Mouse (Mus musculus): ENCODE results near the gene Ube2z.

Ube2z gene

DNA sequence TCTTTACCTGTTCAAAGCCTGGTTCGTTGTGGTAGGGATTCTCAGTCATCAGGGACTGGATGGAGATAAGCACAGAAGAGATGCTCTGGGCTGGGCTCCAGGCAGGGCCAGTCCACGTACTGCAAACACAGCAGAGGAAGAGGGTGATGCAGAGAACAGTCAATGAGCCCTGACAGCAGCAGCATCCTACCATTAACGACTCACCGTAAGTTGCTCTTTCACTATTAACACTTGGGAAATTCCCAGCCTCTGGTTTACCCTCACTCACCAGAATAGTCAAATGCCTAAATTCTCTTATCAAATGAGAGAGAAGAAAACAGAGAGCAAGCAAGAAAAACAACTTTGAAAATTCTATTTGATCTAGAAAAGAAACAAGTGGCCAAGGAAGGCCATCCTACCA is 6.9 kb downstream of the Ube2z start:
- no peak for DNase-seq (ENCODE audit: low read depth, low spot score)

DNA sequence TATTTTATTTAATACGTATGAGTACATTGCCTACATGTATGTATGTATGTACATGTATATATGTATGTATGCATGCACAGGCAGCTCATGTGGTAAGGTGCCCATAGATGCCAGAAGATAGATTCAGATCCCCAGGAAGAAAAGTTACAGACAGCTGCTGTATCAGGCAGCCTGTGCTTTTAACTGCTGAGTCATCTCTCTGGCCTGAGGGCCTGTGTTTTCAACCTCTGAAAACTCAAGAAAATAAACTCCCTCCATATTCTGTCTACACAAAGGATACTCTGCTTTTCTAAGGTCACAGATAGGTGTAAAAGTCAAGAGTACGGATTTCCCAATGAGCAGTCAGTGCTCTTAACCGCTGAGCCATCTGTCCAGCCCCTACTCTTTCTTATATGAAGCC is 14.3 kb downstream of the Ube2z start:
- DNase-seq (ENCODE audit: low read depth, low spot score): no peak

DNA sequence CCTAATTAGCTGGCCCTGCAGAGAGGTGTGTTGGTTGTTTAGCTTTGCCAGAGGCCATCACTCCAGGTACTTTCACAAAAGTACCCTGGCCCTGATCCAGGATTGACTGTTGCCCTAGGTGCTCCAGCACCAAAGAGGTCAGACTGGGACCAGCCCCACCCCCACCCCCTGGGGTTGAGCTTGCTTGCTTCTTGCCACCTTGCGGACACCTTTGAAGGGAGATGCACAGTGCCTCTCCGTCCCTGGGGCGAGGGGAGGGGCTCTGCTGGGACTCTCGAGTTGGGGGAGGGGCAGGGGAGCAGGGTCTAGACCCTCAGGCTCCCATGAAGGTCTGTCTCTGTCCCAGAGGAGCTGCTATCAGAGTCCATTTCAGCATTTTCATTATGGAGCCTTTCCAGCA is 15.2 kb downstream of the Ube2z start:
- DNase-seq (ENCODE audit: low read depth, low spot score): peak; percentile 80

DNA sequence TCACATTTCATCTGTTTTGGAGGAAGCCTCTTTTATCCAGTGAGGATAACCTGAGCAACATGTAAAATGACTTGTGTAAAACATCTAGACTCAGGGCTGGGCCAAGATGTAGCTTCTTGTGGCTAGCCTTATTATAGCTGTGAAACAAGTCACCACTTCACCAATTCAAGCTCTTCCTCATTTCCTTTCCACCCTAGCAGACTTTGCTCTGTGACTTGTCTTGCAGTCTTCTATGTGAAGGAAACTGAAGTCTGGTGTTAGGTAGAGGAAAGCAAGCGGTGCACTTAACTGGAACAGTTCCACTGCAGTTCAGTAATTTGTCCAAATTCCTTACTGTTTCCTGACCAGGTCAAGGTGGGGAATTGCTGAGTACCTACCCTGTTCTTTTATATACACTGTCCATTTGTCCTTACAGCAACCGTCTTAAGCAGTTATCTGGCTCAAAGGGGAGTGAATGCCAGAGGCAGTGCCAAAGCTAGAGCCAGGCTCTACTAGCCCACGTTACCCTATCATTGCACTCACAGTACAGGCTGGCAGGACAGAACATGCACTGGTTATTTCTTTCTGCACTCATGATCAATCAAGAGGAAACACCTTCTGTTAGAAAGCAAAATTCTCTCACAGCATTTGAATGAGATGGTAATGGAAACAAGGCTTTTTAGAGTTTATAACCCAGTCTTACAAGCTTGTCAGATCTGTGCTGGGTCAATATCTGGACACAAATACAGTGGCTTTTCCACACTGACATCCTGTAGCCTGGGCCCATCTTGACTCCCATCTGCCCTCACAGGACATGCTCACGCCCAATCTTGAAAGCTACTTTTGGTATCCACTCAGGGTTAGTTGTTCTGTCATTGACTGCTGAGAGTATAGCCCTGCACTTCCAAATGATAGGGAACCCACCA is 17.5 kb downstream of the Ube2z start:
- no peak for DNase-seq (ENCODE audit: low read depth, low spot score)

DNA sequence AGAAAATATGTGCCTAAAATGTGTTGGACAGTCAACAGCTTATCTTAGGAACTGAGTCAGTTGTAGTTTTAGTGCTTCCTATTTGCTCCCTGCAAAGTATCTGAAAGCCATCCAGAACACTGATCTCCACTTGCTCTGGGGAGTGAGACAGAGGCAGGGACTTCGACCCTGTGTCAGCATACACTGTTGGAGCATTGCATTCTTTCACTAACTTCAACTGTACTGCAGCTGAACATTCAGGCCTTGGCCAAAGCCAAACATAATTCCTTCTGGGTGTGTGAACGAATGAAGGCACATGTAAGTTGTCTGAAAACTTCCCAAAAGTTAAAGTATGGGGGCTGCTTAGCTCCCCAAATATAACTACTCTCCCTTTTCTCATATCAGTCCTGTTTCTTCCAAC is 18.4 kb downstream of the Ube2z start:
- DNase-seq (ENCODE audit: low read depth, low spot score): no peak

DNA sequence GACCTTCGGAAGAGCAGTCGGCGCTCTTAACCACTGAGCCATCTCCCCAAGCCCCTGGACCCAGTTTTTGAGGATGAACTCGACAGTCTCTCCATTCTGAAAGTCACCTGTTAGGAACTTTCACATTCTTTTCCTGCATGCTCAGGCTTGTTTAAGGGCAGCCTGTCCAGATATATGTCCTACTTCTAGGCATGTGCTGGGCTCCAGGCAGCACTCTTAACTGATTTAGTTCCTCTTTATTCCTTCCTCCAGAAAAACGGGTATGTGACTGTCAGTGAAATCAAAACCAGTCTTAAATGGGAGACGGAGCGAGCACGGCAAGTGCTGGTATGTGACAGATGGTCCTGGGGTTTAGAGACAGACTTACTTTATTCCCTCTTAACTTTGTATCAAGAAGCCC is 19.2 kb downstream of the Ube2z start:
- no peak for DNase-seq (ENCODE audit: low read depth, low spot score)

DNA sequence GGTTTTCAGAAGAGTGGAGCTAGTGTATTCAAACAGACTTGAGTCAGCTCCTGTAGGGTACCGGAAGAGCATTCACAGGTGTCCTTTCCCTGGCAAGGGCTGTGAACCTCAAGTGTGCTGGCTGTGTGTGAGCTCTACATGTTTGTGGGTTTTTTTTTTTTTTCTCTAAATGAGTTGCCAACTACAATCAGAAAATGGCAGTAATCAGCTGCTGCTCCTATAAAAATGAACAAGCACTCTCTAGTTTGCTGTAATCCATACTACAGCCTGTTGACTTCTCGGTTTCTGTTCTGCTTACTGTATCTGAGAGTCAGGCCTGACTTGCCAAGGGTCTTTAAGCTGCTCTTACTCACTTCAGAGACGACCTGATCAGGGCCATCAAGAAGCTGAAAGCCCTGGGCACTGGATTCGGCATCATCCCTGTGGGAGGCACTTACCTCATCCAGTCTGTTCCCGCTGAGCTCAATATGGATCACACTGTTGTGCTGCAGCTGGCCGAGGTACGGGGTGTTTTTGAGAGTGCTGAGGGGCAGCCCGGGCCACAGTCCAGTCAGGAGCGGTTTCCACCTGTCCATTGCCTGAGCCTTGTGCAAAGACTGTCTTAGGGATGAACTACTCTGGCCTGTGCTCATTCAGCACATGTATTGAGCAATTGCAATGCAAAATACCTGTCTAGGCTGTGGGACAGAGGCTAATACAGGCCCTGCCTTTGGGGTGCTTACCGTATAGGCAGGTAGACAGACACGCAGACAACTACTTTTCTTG is 20.2 kb downstream of the Ube2z start:
- DNase-seq (ENCODE audit: low read depth, low spot score): peak; percentile 27

DNA sequence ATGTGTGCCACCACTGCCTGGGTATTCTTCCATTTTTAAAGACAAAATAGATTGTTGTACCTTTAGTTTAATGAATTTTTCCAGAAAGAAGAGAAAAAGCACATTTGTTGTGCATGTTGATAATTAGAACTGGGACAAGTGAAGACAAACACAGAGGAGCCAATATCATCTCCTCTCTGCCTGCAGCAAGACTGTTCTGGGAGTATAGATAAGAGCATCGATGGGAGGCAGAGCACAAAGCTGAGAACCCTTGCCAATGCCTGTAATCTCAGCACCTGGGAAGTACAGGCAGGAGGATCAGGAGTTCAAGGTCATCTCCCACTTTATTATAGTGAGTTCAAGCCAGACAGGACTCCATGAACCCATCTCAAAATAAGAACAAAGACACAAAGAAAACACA is 26.6 kb downstream of the Ube2z start:
- DNase-seq (ENCODE audit: low read depth, low spot score): no peak

DNA sequence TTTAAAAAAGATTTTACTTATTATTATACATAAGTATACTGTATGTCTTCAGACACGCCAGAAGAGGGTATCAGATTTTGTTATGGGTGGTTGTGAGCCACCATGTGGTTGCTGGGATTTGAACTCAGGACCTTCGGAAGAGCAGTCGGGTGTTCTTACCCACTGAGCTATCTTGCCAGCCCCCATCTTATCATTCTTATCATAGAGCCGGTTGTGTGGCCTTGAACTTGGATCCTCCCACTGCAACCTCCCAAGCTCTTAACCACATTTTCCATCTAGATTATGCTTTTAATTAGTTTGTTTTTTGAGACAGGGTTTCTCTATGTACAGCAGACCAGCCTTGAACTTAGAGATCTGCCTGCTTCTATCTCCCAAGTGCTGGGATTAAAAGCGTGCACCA is 27.7 kb downstream of the Ube2z start:
- DNase-seq (ENCODE audit: low read depth, low spot score): no peak

DNA sequence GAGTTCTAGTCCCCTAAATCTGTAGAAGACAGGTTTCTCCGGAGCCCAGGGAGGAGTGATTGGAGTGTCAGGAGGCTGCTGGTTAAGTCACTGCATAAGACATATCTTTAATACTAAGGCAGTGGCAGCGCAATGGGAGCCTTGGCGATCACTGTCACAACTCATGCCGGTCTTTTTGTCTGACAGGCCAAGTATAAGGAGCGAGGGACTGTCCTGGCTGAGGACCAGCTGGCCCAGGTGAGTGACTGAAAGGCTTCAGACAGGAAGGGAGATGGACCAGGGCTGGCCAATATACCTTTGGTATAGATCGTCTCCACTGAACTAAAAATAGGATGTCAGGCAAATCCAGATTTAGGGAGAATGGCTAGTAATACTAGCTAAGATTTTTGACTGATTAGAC is 30.1 kb downstream of the Ube2z start:
- DNase-seq (ENCODE audit: low read depth, low spot score): no peak

DNA sequence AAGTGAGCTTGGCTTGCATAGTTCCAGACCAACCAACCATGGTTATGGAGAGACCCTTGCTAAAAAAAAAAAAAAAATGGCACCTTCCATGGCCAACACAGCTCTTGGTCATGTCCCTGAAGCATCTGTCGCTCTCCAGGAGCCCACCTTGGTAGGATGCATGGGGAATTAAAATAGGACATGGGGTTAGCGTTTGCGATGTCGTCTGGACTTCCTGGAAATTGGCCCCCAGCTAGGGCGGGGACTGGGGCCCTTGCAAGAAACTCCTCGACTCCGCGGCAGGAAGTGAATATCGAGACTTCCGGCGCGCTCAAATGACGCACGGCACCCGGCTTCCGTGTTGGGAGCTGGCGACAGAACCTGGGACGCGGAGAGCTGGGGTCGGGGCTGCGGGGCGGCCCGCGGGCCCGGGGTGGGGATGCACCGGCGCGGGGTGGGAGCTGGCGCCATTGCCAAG is 30.6 kb downstream of the Ube2z start, which contains the start of gene Snf8:
Gene Snf8, plus strand, starts transcription at position 290 of the 457 bp plus-strand sequence.
- DNase-seq (ENCODE audit: low read depth, low spot score): peak; percentile 97

DNA sequence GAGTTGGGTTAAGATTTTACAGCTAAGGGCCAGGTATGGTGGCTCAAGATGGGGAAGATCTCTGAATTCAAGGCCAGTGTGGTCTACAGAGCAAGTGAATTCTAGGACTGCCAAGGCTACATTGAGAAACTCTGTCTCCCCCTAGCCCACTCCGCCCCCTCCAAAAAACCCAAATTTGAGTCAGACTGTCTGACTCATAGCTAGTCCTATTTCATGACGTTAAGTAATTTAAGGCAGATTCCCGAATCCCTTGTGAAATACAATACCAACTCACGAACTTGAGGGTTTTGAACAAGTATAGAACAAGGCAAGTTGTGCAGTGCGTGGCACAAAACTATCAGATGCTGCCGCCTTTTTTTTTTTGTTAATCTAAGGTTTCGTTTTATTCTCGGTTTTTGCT is 31.1 kb downstream of the Ube2z start:
- no peak for DNase-seq (ENCODE audit: low read depth, low spot score)

DNA sequence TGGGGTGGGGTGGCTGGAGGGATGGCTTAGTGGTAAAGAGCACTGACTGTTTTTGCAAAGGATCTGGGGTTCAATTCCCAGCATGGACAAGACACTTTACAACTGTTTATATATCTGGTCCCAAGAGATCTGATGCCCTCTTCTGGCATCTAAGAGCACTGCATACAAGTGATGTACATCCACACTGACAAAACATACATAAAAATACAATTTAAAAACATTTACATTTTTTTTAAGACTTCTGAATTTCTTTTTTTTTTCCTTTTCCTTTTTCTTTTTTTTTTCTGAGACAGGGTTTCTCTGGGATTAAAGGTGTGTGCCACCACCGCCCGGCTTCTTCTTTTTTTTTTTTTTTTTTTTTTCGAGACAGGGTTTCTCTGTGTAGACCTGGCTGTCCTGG is 31.9 kb downstream of the Ube2z start:
- DNase-seq (ENCODE audit: low read depth, low spot score): peak; percentile 74

DNA sequence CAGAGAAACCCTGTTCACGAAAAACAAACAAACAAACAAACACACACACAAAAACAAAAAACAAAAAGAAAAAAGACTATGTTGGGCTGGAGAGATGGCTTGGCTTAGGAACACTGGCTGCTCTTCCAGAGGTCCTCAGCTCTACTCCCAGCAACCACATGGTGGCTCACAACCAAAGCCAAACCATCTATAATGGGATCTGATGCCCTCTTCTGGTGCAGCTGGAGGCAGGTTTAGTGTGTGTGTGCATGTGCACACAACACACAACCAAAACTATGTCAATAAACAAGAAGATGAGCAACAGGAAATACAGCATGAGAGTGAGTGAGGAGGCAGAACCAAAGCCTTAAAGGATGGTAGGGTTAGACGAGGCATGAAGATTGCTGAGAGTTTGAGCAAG is 33.5 kb downstream of the Ube2z start:
- peak; percentile 66 for DNase-seq (ENCODE audit: low read depth, low spot score)

DNA sequence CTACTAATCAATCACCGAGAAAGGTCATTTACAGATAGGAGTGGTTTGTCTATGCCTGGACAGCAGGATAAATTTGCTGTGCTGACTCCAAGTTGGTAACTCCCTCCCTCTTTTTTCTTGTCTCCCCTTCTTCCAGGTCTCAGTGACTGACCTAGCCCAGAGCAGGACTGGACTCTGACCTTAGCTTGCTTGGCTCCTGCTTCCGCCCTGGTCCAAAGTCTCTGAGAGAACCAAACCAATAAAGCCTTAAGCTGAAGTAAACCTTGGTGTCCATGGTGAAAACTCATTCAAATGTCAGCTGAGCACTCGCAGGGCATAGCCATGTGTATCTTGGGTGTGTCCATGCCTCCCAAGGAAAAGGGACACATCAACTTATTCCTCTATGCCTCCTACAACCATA is 34.6 kb downstream of the Ube2z start:
- DNase-seq (ENCODE audit: low read depth, low spot score): no peak

DNA sequence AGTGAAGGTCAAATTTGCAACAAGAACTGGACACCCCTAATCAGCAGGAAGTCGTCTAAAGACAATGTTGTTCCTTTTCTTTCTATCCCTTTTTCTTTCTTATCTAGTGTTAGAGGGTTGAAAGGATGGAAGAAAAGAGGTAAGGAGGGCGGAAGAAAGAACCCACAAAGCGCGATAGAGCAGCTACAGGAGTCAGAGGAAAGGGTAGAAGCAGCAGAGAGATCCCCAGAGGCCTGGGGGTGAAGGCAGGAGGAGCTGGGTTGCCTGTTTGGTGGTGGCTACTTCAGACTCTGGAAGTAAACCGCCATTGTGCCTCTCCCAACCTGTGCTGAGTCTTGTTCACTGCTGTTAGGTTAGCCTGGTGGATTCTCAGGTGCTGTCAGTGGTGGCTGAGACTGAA is 37.1 kb downstream of the Ube2z start:
- no peak for DNase-seq (ENCODE audit: low read depth, low spot score)

DNA sequence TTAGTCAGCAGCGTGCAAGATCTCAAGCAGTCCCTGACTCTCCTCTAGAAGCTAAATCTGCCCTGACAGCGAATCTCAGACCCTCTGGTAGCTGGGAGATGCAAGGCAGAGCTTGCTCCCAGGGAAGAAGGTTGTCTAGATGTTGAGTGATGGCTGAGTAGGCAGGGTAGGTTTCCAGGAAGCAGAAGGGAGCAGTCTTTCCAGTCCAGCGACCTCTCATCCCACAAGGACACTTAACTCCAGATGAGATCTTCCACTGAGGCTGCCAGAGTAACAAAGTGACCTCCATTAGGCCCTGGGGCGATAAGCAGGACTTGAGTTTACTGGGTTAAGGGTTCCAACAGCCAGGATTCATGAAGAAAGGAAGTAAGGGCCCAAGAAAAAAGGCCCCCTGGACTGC is 44.6 kb downstream of the Ube2z start:
- peak; percentile 53 for DNase-seq (ENCODE audit: low read depth, low spot score)

DNA sequence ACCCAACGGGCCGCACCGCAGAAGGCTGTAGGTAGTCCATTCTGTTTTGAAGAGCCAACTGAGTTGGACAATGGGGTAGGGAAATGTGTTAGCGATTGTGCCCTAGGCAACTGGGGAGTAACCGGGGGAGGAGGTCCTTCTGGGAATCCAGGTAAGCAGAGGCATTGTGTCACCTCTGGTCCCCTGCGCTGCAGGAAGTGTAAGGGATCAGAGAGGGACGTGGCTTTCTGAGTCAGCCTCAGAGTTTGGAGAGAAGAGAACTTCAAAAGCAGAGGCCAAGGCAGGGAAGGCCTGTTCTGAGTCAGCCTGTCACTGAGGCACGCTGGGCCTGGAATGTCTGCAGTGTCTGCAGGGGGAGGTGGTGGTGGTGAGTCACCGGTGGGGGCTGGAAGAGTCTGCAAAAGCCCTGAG is 47.2 kb downstream of the Ube2z start:
- peak; percentile 92 for DNase-seq (ENCODE audit: low read depth, low spot score)

DNA sequence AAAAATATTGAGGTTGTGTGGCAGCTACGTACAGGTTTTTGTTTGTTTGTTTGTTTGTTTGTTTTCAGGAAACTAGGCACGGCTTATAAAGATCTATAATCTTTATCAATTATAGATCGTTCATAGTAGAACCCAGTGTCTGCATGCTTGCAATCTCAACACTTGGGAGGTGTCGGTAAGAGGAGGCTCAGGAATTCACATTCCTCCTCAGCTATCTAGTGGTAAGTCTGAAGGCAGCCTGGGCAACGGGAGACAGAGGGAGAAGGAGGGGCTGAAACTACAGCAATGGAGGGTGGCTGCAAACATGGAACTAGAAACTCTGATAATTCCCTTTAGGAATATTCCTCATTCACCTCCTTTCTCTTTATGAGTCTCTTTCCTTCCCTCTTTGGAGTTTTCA is 49.8 kb downstream of the Ube2z start:
- DNase-seq (ENCODE audit: low read depth, low spot score): peak; percentile 48

DNA sequence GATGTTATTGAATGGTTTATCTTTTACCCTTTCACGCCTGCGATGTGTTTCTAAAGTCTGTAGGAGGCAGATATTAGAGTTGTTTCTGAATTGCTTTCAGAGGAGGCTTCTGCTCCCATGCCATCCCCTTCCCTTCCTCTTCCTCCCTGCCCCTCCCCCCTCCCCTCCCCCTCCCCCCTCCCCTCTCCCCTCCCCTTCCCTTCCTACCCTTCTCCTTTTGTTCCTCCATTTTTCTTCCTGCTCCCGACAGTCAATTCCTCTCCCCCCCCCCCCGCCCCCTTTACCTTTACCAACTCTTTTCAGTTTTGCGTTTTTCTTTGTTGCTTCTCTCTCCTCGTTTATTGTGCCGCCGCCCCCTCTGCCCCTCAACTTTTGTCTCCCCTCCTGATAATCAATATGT is 53.2 kb downstream of the Ube2z start:
- DNase-seq (ENCODE audit: low read depth, low spot score): no peak

DNA sequence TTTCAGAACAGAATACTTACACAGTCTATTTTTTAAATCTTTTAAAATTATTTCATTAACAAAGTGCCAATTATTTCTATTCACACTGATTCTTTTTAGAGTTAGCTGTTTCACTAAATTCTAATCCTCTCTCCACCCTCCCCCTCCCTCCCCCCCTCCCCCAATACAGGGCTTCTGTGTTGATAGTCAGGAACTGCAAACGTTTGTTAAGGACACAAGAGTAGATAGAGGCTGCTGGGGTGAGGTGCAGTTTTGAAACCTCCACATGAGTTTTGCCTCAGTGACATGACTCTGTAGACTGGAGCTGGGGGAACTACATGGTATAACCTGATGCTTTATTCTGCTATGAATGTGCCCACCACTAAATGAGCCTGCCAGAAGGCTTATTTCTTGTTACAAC is 56.4 kb downstream of the Ube2z start:
- DNase-seq (ENCODE audit: low read depth, low spot score): peak; percentile 50

DNA sequence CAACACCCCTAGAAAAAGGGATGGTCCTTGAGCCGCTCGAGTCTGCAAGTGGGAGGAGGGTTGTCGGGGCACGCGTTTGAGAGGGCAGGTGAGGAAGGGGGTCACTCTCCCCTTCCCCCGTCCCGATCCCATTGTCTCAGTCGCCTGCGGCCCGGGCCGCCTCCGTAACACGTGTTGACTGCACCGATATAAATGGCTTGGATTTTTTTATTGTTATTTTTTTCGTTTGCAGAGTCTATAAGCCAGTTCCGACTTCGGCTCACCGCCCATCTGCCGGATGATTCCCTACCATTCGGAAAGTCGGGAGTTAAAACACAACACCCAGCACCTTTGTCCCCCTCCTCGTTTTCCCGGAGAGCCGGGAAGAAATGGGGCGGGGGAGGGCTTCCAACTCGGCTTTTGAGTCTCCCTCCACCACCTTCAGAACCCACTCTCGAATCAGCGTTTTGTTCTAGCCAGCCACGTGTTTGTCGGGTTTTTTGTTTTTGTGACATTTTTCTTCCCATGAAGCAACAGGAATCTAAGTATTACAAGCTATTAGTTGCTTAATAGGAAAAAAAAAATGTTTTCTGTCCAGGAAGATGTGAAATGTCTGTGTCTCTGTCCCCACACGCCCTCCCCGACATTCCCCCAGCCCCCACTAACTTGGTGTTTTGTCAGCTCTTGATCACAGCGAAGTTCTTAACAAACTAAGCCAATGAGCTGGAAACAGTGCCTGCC is 57.5 kb downstream of the Ube2z start:
- DNase-seq (ENCODE audit: low read depth, low spot score): peak; percentile 68

All from ZHBTc4 (cell line).